Mouse (Mus musculus) cerebellum, postnatal 10 days (tissue): ENCODE measurements around the gene Edn2.

ENCODE experiments used
- DNase-seq, 2 experiments: peaks; one replicate each; pipeline ENCODE4 v3.0.0; 2021; ENCODE audit warnings: mixed read lengths in 2 of 2

The Edn2 gene

GRCm38 (mm10) chr4:120206471-120206891, 45.5 kb downstream of the Edn2 start:
- peak; percentile 65 to 72 for DNase-seq

GRCm38 (mm10) chr4:120212080-120212479, 51.1 kb downstream of the Edn2 start:
- DNase-seq: no peak

GRCm38 (mm10) chr4:120212812-120213211, 51.8 kb downstream of the Edn2 start:
- no peak for DNase-seq

- peak; percentile 88 for DNase-seq
Measured at GRCm38 (mm10) chr4:120215915-120216591, 55.0 kb downstream of the Edn2 start.

- DNase-seq: no peak
Measured at GRCm38 (mm10) chr4:120216883-120217282, 55.9 kb downstream of the Edn2 start.
